Mouse (Mus musculus): ENCODE data around the gene Suox. TPM values are rescaled to one million over a fixed set of nuclear protein-coding genes. Genes with fewer than 3 reads are reported as not detected.
"Not testable (repeated sequence)": the region's sequence is repeated elsewhere in the genome, so short reads cannot be mapped to it uniquely, and the experiment has no call there.

The Suox gene
- polyA plus RNA-seq (2012; rRNA removed) = 10.4 and 14.2 TPM in 2 replicates

GRCm38 (mm10) chr10:128673763-128674468, at the start of gene Suox:
Suox (minus strand) TSS chr10:128674073.
- Histone ChIP-seq H3K27ac (ENCODE audit: insufficient read depth, low read depth, low read length) (peak within 1 kb of the TSS; percentile 50), H3K4me1 (ENCODE audit: control insufficient read depth, insufficient read depth, insufficient read length, low read length) (peaks cover 3% of the 10 kb centered on the region; the same call in 1 of the 2 replicates), H3K36me3 (ENCODE audit: control insufficient read depth, insufficient read depth, low read length) (peaks cover 1% of the 10 kb centered on the region; the same call in 1 of the 2 replicates), H3K4me3 (ENCODE audit: low read depth, low read length) (peak within 1 kb of the TSS; percentile 69), H3K27me3 (ENCODE audit: control insufficient read depth, insufficient read depth, low read length) (no peaks in the 10 kb centered on the region)
- peak; percentile 18; the same call in 1 of the 2 replicates for TF ChIP-seq CTCF (IDR thresholded peaks at IDR 0.05; ENCODE audit: extremely low read depth, insufficient read length, insufficient replicate concordance, low read depth, low read length)
- peak; percentile 54 for TF ChIP-seq POLR2A (IDR thresholded peaks at IDR 0.05; ENCODE audit: low read depth, low read length)
- whole genome bisulfite sequencing = under 1% methylated on average over 60 of the region's 60 CpGs

- Histone ChIP-seq H3K4me3 (ENCODE audit: low read depth, low read length) (no peak overlapping the region), H3K27ac (ENCODE audit: insufficient read depth, low read depth, low read length) (no peak overlapping the region), H3K4me1 (ENCODE audit: control insufficient read depth, insufficient read depth, insufficient read length, low read length) (peaks cover 11% of the 10 kb centered on the region; the same call in 1 of the 2 replicates), H3K36me3 (ENCODE audit: control insufficient read depth, insufficient read depth, low read length) (peaks cover 23% of the 10 kb centered on the region), H3K27me3 (ENCODE audit: control insufficient read depth, insufficient read depth, low read length) (no peaks in the 10 kb centered on the region)
- 70% methylated on average over 19 of the region's 19 CpGs for WGBS
- TF ChIP-seq CTCF (IDR thresholded peaks at IDR 0.05; ENCODE audit: extremely low read depth, insufficient read length, insufficient replicate concordance, low read depth, low read length) = no peak
- TF ChIP-seq POLR2A (IDR thresholded peaks at IDR 0.05; ENCODE audit: low read depth, low read length) = no peak
Observed at GRCm38 (mm10) chr10:128715559-128716537, 42.0 kb upstream of the Suox start.

- not testable (repeated sequence) for H3K4me3 ChIP-seq (ENCODE audit: low read depth, low read length); H3K36me3 ChIP-seq (ENCODE audit: control insufficient read depth, insufficient read depth, low read length); H3K27me3 ChIP-seq (ENCODE audit: control insufficient read depth, insufficient read depth, low read length); H3K27ac ChIP-seq (ENCODE audit: insufficient read depth, low read depth, low read length)
- peaks cover 10% of the 10 kb centered on the region; the same call in 1 of the 2 replicates for H3K4me1 ChIP-seq (ENCODE audit: control insufficient read depth, insufficient read depth, insufficient read length, low read length)
- WGBS = 92% methylated on average over 7 of the region's 7 CpGs
Observed at GRCm38 (mm10) chr10:128711318-128711717, 37.4 kb upstream of the Suox start.

- H3K4me3 ChIP-seq (ENCODE audit: low read depth, low read length) = peak overlapping the region; percentile 49
- H3K27me3 ChIP-seq (ENCODE audit: control insufficient read depth, insufficient read depth, low read length) = no peaks in the 10 kb centered on the region
- 8% methylated on average over 11 of the region's 11 CpGs for WGBS
- no peaks in the 10 kb centered on the region for H3K36me3 ChIP-seq (ENCODE audit: control insufficient read depth, insufficient read depth, low read length)
- H3K27ac ChIP-seq (ENCODE audit: insufficient read depth, low read depth, low read length) = peak overlapping the region; percentile 23
- TF ChIP-seq POLR2A (IDR thresholded peaks at IDR 0.05; ENCODE audit: low read depth, low read length) (no peak; the same call in 1 of the 2 replicates), CTCF (IDR thresholded peaks at IDR 0.05; ENCODE audit: extremely low read depth, insufficient read length, insufficient replicate concordance, low read depth, low read length) (no peak)
- peaks cover 3% of the 10 kb centered on the region; the same call in 1 of the 2 replicates for H3K4me1 ChIP-seq (ENCODE audit: control insufficient read depth, insufficient read depth, insufficient read length, low read length)
Observed at GRCm38 (mm10) chr10:128705317-128705693, 31.4 kb upstream of the Suox start.

GRCm38 (mm10) chr10:128704491-128705316, 30.8 kb upstream of the Suox start, which contains the start of gene Cdk2:
Cdk2 (minus strand) TSS chr10:128705031.
- H3K27me3 ChIP-seq (ENCODE audit: control insufficient read depth, insufficient read depth, low read length) = no peaks in the 10 kb centered on the region
- H3K4me3 ChIP-seq (ENCODE audit: low read depth, low read length) = peak within 1 kb of the TSS; percentile 99
- TF ChIP-seq POLR2A (IDR thresholded peaks at IDR 0.05; ENCODE audit: low read depth, low read length) (peak; percentile 93), CTCF (IDR thresholded peaks at IDR 0.05; ENCODE audit: extremely low read depth, insufficient read length, insufficient replicate concordance, low read depth, low read length) (no peak)
- under 1% methylated on average over 60 of the region's 62 CpGs for WGBS
- peaks cover 3% of the 10 kb centered on the region; the same call in 1 of the 2 replicates for H3K4me1 ChIP-seq (ENCODE audit: control insufficient read depth, insufficient read depth, insufficient read length, low read length)
- H3K27ac ChIP-seq (ENCODE audit: insufficient read depth, low read depth, low read length) = peak within 1 kb of the TSS; percentile 82
- 0 out of 2 replicates have a peak, but pooled peaks cover 1% of the 10 kb centered on the region for H3K36me3 ChIP-seq (ENCODE audit: control insufficient read depth, insufficient read depth, low read length)

GRCm38 (mm10) chr10:128703895-128704294, 30.0 kb upstream of the Suox start, which contains the start of gene Pmel:
Pmel (plus strand) TSS chr10:128704195.
- no peaks in the 10 kb centered on the region for H3K27me3 ChIP-seq (ENCODE audit: control insufficient read depth, insufficient read depth, low read length)
- no peak for TF ChIP-seq POLR2A (IDR thresholded peaks at IDR 0.05; ENCODE audit: low read depth, low read length)
- TF ChIP-seq CTCF (IDR thresholded peaks at IDR 0.05; ENCODE audit: extremely low read depth, insufficient read length, insufficient replicate concordance, low read depth, low read length) = no peak
- 19% methylated on average over 4 of the region's 4 CpGs for WGBS
- peak within 1 kb of the TSS; percentile 99 for H3K4me3 ChIP-seq (ENCODE audit: low read depth, low read length)
- H3K4me1 ChIP-seq (ENCODE audit: control insufficient read depth, insufficient read depth, insufficient read length, low read length) = peaks cover 3% of the 10 kb centered on the region; the same call in 1 of the 2 replicates
- 0 out of 2 replicates have a peak, but pooled peaks cover 1% of the 10 kb centered on the region for H3K36me3 ChIP-seq (ENCODE audit: control insufficient read depth, insufficient read depth, low read length)
- H3K27ac ChIP-seq (ENCODE audit: insufficient read depth, low read depth, low read length) = peak within 1 kb of the TSS; percentile 82
